In the genomic region with DNA sequence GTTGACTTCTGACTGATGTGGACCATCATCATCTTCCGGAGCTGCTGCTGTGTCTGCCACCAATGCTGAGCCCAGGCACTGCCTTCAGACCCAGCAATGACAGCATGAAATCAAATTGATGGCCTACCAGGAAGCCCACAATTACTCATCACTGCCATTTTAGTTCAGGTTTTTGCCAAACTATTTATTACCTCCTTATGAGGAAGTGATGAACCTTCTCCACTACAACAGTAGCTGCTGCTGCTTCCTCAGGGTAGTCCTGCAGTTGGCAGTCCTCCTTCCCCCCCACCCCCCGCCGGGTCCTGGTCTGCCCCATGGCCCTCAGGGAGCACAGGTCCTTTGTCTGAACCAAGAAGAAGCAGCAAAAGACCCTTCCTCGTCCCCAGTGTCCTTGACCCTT, we compare ENCODE assay signal across 43 mouse cellular contexts. TPM values are rescaled to one million over a fixed set of nuclear protein-coding genes. Genes with fewer than 3 reads are reported as not detected.
"Had no signal": no experiment of that assay in that cellular context is flagged by ENCODE, and none has a peak within 500 bp of the region (broad histone marks: within the 10 kb centered on the region; RNA-seq: fewer than 3 reads in every experiment).

No protein-coding gene starts in this region.

- DNase-seq: gastrocnemius, postnatal 14 days; gastrocnemius, postnatal 36 days; heart, adult 18-20 months; heart, postnatal 10 days; heart, postnatal 4 days; kidney, adult 18-20 months; kidney, adult 8-10 months; kidney, postnatal 10 days; kidney, postnatal 25 days; kidney, postnatal 4 days; layer of hippocampus, adult 9-11 months; layer of hippocampus, postnatal 36 days; left cerebral cortex, postnatal 4 days had no signal

- H3K27me3 ChIP-seq: heart, embryonic 12.5 days; hindbrain, embryonic 12.5 days; intestine, embryonic 15.5 days; limb, embryonic 13.5 days; limb, embryonic 15.5 days; liver, embryonic 12.5 days had no signal

- H3K36me3 ChIP-seq: heart, embryonic 10.5 days; heart, embryonic 12.5 days; hindbrain, embryonic 10.5 days; hindbrain, embryonic 12.5 days; intestine, embryonic 15.5 days; limb, embryonic 13.5 days; limb, embryonic 15.5 days; liver, embryonic 12.5 days had no signal

- H3K27ac ChIP-seq: heart, embryonic 10.5 days; hindbrain, embryonic 10.5 days; hindbrain, embryonic 12.5 days; hindbrain, embryonic 14.5 days; intestine, embryonic 15.5 days; layer of hippocampus, adult 2 months; limb, embryonic 13.5 days; limb, embryonic 15.5 days; liver, embryonic 12.5 days; liver, embryonic 14.5 days had no signal

- ATAC-seq: hindbrain, embryonic 16.5 days; inflammation-experienced regulatory T-cells, adult 6 months; intestine, embryonic 15.5 days; intestine, postnatal 0 days; liver, embryonic 12.5 days had no signal

- H3K4me1 ChIP-seq: heart, embryonic 10.5 days; hindbrain, embryonic 12.5 days; intestine, embryonic 15.5 days; liver, embryonic 12.5 days had no signal

- H3K9me3 ChIP-seq: heart, embryonic 10.5 days; heart, embryonic 12.5 days; hindbrain, embryonic 10.5 days; hindbrain, embryonic 12.5 days; intestine, embryonic 15.5 days; limb, embryonic 13.5 days; limb, embryonic 15.5 days; liver, embryonic 12.5 days had no signal

- H3K4me2 ChIP-seq: heart, embryonic 12.5 days; hindbrain, embryonic 12.5 days; hindbrain, embryonic 14.5 days; intestine, embryonic 15.5 days; limb, embryonic 13.5 days; limb, embryonic 15.5 days; liver, embryonic 12.5 days had no signal

- H3K4me3 ChIP-seq: heart, embryonic 10.5 days; heart, embryonic 12.5 days; hindbrain, embryonic 10.5 days; hindbrain, embryonic 12.5 days; intestine, embryonic 15.5 days; layer of hippocampus, adult 2 months; limb, embryonic 13.5 days; limb, embryonic 15.5 days; liver, embryonic 12.5 days had no signal

- H3K9ac ChIP-seq: heart, embryonic 12.5 days; hindbrain, embryonic 12.5 days; hindbrain, embryonic 14.5 days; intestine, embryonic 15.5 days; limb, embryonic 13.5 days; limb, embryonic 15.5 days; liver, embryonic 12.5 days; liver, embryonic 14.5 days had no signal

RNA-seq across cellular contexts. Expression of a gene that starts 26.8 kb away (rescaled TPM):
- total RNA-seq: gastrocnemius, adult 18-20 months; gastrocnemius, adult 8-10 months; gastrocnemius, postnatal 14 days; gastrocnemius, postnatal 36 days; heart, adult 18-20 months; heart, adult 8-10 months; heart, postnatal 10 days; heart, postnatal 25 days; heart, postnatal 4 days; layer of hippocampus, adult 2 months; layer of hippocampus, postnatal 14 days; layer of hippocampus, postnatal 36 days; left cerebral cortex, adult 18-20 months; left cerebral cortex, adult 8-10 months; left cerebral cortex, postnatal 10 days; left cerebral cortex, postnatal 25 days; left cerebral cortex, postnatal 4 days; liver, adult 2 months had no signal
- polyA plus RNA-seq: gonadal fat pad, adult 2 months; heart, embryonic 10.5 days; heart, embryonic 12.5 days; heart, embryonic 14.5 days; heart, embryonic 16.5 days; hindbrain, embryonic 10.5 days; hindbrain, embryonic 12.5 days; hindbrain, embryonic 14.5 days; hindbrain, embryonic 16.5 days; inflammation-experienced regulatory T-cells, adult 6 months; intestine, embryonic 15.5 days; intestine, postnatal 0 days; kidney, embryonic 14.5 days; kidney, embryonic 16.5 days; limb, embryonic 11.5 days; limb, embryonic 13.5 days; limb, embryonic 15.5 days; liver, adult 2 months; liver, embryonic 12.5 days; liver, embryonic 14.5 days had no signal

RNA-seq across cellular contexts. Expression of a gene that starts 57.0 kb away (rescaled TPM):
- total RNA-seq: gastrocnemius, adult 18-20 months; gastrocnemius, adult 8-10 months; gastrocnemius, postnatal 14 days; gastrocnemius, postnatal 36 days; heart, adult 18-20 months; heart, adult 8-10 months; heart, postnatal 10 days; heart, postnatal 25 days; heart, postnatal 4 days; layer of hippocampus, adult 2 months; layer of hippocampus, postnatal 14 days; layer of hippocampus, postnatal 36 days; left cerebral cortex, adult 18-20 months; left cerebral cortex, adult 8-10 months; left cerebral cortex, postnatal 10 days; left cerebral cortex, postnatal 25 days; left cerebral cortex, postnatal 4 days; liver, adult 2 months had no signal
- polyA plus RNA-seq: gonadal fat pad, adult 2 months; heart, embryonic 10.5 days; heart, embryonic 12.5 days; heart, embryonic 14.5 days; heart, embryonic 16.5 days; hindbrain, embryonic 10.5 days; hindbrain, embryonic 12.5 days; hindbrain, embryonic 14.5 days; hindbrain, embryonic 16.5 days; inflammation-experienced regulatory T-cells, adult 6 months; intestine, embryonic 15.5 days; intestine, postnatal 0 days; kidney, embryonic 14.5 days; kidney, embryonic 16.5 days; limb, embryonic 11.5 days; limb, embryonic 13.5 days; limb, embryonic 15.5 days; liver, adult 2 months; liver, embryonic 12.5 days; liver, embryonic 14.5 days had no signal
